Mouse (Mus musculus) spleen, adult 12 weeks (tissue): ENCODE data around the gene Ehhadh.
"Not testable (repeated sequence)": the region's sequence is repeated elsewhere in the genome, so short reads cannot be mapped to it uniquely, and the experiment has no call there.

Experiments
- DNase-seq: peaks from one replicate; pipeline ENCODE4 v3.0.0; 2022; ENCODE audit warnings: low spot score

The Ehhadh gene

DNA sequence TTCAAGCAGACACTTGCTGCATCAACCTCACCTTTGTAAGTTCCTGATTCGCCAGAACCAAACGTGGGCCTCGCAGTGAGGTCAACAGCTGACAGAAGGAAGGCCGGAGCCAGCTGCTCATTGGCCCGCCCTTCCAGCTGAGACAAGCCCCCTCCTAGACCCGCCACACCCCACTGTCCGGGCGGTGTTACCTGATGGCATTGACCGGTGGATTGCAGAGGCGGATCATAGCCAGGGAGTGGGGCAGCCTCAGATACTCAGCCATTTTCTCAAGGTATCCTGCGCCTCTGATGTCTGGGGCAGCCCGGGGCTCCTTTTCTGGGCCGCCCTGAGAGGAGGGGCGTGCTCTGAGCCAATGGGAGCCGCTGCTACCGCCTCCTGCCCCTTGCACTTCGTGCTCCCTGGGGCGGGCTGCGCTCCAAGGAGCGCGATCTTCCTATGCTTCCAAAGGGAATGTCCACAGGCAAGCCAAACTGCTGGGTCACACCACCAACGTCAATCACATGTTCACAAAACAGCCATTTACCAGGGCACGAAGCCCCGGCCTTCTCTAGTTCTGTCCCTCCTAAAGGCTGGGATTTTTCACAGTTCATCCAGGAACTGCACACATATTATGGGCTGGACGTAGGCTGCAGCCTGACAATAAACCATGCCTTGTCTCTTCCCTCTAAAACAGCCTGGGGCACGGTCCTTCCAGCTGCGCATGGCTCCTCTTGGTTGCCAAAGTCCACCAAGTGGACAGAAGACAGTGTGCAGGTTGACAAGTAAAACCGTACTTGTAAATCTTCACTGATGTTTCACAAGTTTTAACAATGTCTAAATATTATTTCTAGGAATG is at the start of gene Ehhadh:
Gene Ehhadh (minus strand): TSS at position 292 of the 838 bp plus-strand sequence.
- peak; percentile 40 for DNase-seq

DNA sequence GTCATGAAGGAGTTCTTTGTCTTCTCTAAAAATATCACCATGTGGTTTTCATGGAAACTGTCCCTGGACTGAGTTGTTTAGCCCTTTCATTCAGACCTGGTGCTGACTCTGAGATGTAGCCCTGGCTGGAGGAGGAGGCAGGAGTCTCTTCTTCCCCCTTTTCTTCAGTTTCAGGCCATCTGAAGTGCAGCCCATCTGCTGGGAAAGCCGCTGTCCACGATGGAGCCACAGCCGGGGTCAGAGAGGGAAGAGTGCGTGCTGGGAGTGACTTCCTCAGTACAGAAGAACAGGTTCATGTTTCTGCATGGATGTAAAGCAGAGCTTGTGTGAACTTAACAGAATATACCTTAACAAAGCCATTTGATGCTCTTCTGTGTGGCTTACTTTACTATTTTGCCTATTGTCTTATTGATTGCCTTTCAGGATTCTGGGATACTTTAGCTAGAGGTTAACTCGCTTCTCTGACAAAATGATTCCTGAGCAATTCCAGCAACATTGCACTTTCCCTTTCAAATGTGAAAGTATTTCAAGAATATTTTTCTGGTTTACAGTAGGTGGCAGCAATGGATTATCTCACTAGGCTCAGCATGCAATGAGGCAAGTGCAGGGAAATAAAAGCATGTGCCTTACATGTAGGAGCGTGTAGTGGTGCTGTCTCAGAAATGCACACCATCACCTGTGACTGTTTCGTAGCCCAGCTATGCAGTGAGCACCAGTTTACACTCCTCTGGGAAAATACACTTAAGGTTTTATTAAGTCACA is 48.9 kb upstream of the Ehhadh start:
- DNase-seq = no peak

DNA sequence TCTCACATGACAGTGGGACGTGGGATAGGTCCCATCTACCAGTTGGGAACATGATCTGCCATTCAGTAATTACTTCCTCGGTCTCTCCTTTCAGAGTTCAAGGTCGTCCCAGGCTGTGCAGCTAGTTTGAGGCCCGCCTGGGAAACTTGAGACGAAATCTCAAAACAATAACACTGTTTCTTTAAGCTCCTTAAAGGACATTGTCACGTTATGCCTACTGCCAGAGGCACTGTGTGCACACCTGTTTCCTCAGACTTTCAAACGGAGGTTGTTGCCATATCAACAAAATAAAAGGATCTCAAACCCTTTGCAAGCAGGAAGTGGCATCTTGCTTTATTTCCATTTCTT is 48.0 kb upstream of the Ehhadh start:
- DNase-seq = no peak

DNA sequence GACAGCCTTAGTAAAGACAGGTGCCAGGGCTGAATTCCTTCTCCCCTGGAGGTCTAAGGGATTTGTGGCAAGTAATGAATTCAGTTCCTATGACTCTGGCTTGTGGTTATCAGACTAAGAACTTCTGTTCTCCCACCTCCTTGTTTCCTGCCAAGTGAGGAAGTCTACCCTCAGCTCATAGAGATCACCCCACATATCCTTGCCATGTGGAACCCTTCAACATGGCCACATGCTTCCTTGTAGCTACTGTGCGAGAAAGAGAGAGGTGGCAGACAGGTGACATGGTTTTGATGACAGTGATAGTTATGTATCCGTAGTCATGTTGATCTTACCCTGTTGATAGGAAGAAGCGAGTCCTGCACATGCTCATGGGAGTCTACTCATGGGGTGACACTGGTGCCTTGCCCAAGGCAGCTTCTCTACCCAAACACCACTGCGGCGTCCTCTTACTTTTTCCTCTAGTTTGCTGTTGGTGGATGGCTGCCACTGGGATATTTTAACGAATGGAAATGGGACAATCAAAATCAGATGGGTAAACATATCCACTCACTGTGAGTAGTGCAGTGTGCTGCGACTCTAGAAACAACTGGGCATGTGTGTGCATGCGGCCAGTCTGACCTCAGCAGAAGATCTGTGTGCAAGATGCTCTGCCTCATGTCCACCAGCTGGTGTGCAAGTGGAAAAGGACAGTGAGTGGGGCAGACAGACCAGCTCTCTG is 47.4 kb upstream of the Ehhadh start:
- DNase-seq = no peak

DNA sequence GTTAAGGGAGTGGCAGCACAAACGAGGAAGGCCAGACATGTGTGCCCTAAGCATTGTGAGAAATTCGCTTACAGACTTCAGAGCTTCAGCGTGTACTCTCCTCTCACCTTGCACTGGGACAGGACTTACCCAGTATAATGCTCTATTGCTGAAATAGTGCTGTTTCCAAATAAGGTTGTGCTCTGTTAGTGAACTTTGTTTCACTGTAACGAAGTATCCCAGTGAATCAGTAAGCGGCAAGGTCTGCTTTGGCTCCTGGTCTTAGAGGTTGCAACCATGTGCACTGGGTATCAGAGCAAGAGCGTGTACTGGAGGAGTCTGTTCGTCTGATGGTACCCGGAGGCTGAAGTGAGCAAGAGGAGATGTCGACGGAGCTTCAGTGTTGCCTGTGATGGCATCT is 46.4 kb upstream of the Ehhadh start:
- no peak for DNase-seq

DNA sequence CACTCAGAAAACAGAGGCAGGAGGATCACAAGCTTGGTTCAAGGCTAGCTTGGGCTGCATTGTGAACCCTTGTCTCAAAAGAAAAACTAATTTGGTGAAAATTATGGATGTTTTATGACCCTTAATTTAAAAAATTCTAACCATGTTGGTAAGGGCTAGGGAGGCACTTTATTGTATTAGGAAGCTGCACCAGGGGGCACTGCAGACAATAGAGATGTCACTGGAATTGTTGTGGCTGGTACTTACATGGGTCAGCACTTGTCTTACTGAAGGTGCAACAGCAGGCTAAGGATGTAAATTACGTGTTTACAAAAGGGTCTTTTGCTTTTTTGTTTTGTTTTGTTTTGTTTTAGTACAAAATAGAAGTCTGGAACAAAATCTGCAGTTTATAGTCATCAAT is 45.9 kb upstream of the Ehhadh start:
- no peak for DNase-seq

DNA sequence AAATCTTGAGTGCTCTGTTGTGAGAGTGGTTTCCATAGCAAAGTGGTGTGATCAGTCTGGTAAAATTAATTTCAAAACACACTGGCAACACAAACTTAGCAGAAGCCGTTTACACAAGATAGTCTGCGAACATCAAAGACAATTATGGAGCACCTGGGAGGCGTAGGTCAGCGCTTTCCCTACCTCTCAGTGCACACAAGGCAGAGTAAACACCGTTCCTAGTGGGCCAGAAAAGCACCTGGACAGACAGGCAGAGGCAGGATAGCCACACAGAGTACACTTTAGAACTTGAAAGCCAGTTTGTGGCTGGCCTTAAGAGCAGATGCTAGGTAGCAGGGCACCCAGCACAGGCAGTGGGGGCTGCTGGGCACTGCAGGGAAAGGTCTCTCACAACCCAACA is 44.2 kb upstream of the Ehhadh start:
- DNase-seq = no peak

DNA sequence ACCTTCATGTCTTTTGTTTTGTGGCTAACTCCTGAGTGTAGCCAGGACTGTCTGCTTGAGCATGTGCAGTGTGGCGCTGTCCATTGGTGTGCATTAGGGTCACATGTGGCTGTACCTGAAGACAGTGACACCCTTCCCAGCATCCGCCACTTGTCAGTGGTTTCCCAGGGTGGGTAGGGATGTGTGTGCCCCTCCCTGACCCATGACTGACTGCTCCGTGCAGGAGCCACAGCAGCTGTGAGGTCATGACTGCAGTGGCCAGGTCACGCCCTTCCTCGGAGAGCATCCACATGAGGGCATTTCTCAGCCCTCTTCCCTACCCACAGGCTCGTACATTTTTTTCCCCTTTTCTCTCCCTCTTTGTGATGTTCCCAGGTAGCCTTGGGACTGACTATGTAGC is 43.2 kb upstream of the Ehhadh start:
- DNase-seq = no peak

DNA sequence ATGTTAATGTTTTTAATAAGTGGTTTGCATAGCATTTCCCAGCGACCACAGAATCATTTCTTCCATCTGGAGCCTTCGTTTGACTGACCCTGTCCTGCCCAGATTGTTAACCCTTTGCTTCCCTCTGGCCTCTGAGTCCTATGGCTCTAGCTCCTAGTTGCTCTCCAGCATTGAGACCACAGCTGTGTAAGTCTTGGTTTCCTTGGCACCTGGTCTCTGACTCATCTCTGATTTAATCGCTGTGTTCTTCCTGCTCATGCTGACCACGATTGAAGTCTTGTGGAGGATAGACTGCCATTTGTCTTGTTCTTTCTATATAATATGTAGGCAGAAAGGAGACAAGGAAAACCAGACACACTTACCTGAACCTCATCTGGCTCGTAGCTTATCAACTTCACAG is 42.1 kb upstream of the Ehhadh start:
- no peak for DNase-seq

DNA sequence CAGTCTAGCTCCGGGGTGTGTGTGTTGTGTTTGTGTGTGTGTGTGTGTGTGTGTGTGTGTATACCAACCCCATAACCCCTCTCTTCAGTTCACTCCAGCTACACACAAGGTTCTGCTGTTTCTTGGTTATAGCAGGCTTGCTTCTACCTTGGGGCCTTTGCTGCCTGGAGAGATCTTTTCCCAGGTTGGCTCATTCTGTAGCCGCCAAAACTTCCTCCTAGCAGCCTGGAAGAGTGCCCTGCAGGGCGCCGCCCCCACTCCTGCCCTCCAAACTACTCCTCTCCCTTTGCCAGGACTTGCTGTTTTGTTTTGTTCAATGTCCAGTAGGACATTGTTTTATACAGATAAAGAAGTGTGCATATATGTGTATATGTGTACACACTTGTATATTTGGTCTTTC is 40.0 kb upstream of the Ehhadh start:
- DNase-seq = no peak

DNA sequence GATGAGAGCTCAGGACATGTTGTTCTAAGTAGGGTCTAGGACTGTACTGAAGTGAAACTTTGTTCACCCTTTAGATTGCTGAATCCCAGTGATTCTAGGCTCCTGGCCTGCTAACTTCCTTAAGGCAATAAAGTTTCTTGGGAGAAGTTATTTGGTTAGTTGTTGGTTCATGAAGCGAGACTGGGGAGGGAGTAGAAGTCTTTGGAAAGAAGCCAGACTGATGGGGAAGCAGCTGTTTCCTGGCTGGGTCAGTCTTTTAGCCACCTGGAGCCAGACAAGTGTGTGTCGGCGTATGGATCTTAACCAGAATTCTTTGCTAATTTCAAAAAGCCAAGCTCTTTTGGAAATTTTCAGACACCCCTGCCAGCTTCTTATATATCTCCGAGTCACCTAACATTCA is 39.5 kb upstream of the Ehhadh start:
- no peak for DNase-seq

DNA sequence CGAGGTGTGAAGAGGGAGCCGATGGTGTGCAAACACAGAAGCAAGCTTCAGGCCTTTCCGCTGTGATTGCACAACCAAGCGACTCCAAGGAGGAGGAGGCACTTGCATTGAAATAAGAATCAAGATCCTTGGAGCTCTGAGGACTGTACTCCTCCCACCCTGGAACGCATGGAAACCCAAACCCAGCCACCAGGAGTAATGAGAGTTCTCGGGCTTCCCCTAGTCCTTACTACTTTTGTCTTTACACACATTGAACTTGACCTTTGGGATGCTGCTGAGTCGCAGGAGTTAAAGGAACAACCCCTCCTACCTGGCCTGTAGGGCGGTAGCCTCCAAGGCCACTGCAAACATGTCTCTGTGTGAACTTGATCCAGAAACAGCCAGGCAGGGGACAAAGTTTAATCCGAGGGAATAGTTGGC is 38.0 kb upstream of the Ehhadh start:
- DNase-seq = no peak

DNA sequence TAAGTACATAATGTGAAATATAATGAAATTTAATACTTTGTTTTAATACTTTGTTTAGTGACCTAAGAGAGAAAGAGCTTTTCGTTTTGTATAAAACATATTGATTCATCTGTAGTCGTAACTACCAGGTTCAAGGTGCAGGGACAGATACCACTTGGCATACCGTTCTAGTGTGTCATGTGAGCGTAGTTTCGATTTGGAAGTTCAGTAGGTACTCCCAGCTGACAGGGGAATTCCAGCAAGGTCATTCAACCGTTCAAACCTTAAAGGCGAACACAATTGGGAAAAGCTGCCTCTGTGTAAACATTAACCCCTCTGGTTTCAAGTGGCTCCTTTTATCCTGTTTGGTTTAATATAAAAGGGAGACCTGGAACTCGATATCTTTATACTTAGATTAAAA is 31.0 kb upstream of the Ehhadh start:
- no peak for DNase-seq

DNA sequence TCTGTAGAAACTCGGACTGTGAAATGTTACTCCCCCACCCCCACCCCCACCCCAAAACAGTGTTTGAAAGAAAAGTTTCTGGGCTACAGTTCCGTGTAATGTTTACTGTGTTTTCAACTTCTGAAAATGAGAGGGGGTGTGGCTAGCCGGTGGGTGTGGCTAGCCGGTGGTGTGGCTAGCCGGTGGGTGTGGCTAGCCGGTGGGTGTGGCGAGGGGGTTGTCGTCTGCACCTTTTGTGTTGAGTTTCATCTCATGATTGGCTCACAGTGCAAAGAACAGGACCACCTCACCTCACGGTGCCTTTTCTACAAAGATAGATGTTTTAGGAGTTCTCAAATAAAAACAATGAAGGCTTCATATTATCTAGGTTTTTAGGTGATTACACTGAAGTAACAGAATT is 30.5 kb upstream of the Ehhadh start:
- DNase-seq = peak; percentile 32

DNA sequence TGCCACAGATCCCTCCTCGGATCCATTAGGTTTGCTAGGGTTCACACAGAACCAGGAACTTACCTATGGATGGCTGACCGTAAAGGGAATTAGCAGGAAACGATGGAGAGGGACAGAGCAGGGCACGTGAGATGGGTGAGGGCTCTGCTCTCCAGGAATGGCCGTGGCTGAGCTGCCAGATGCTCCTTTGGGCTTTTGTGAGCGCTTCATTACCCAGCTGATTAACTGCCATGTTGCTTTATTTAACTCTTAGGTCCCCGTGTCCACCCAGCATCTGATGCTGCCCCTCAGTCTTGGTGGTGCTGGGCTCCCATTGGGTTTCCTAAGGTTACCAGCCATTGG is 28.0 kb upstream of the Ehhadh start:
- no peak for DNase-seq

DNA sequence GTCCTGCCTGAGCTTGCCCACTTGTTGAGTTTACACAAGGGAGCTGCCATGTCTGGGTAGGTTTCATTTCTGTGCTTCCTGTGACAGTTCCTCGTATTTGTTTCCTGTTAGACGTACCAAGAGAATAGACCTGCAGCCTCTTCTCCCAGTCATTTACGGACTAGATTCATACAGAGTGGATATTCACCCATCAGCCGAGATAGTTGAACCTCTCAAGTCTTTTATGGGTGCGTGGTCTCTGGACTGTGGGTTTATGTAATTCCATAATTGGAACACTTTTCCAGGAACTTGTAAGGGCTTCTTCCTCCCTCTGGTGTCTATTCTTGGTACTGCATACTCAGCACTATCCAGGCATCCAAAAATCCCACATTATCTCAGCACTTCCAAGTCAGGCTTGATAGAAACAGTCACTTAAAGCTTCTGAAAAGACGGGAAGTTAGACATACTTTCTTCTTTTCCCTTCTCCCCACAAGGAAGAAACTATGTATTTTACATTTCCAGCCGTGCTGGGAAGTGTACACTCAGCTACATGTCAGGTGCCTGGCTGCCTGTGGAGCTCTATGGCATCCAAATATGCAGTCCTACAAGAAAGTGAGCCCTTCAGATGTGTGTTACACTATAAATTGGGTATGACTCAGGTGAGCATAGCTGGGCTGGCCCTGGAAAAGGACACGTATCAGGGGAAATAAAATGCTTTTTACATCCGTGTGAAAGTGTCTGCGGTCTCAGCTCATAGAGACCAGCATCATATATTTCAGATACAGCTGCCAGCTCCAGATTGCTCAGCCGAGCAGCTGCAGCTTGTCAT is 27.5 kb upstream of the Ehhadh start:
- no peak for DNase-seq

DNA sequence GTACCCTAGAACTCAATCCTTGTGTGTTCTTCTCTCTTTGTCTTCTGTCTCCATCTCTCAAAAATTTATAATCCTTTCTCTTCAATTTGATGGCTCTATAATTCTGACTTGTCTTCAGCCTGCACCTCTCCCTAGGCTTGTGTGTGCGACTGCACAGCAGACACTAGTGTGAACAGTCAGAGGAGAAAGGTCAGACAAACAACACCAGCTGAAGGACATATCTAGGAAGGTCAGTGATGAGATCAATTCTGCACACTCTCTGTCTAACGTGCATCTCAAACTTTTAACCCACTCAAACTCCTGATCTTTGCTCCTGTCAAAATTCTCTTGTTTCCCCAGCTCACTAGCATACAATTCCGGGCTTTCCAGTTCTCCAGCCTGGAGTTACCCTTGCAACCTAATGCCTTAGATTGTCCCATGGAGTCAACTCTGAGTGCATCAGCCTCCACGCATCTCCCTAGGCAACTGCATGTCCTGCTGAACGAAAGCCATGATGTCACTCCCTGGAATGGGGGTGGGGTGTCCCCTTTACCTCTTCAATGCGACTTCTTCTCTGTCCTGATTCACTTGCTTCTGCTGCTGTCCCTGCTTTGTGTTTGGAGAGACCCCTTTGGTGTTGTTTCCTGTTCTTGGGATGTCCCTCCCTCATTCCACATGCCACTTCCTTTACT is 25.7 kb upstream of the Ehhadh start:
- no peak for DNase-seq

DNA sequence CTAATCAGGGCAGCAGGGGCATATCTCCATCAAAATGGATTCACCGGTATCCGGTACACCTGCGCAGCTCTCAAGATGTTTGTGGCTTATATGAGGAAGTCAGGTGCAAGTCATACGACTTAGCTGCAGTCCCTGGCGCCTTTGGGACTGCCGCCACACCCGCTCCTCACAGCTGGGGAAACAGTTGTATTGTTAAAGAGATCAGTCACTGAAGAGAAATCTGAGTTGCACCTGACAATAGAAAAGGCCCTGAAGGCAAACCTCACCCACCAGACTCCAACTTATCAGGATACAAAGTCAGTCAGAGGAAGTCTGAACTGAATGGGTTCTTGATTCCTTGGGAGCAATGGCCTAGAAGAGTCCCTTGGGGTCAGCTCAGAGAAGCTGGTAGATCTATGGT is 20.2 kb upstream of the Ehhadh start:
- not testable (repeated sequence) for DNase-seq

DNA sequence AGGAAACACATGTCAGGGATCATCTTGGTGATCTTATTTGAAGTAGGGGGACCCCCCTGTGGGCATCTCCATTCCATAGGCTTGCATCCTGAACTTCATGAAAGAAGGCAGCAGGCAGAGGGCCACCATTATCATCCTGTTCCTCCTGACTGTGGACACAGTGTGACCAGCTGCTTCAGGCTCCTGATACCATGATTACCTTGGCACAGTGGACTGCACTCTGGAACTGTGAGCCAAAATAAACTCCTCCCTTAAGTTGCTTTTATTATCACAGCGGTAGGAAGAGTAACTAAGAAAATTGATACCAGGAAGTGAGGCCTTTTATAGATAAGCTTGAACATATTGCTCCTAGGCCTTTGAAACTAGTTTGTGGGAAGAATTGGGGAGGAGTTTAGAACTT is 19.3 kb upstream of the Ehhadh start:
- no peak for DNase-seq

DNA sequence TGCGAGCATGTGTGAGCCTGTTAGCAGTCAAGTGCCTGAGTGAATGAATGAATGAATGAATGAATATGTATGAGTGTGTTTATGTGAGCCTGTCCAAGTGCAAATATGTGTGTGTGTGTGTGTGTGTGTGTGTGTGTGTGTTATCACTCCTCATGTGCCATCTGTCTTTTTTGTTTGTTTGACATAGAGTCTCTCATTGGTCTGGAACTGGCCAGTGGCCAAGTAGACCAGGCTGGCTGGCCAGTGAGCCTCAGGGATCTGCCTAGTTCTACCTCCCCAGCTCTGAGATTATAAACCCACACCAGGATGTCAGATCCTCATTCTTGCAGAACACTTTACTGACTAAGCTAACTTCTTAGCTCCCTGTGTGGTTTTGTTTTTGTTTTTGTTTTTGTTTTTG is 16.7 kb upstream of the Ehhadh start:
- DNase-seq = no peak

DNA sequence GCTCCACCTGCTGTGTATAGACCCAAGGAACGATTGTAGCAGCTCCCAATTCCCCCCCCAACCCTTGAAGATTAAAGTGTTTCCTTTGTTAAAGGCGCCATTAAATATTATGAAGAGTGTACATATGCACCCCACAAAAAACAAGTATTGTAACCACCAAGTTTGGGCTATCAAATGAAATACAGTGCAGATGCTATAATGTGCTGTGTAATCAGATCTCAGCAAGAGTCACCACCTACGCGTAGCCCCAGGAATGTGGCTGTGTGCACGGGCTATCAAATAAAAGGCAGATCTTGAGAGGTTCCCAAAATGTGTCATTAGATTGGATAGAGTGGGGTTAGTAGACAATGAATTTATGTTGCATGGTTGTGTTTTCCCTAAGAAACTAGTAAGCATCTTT is 7.5 kb upstream of the Ehhadh start:
- DNase-seq = no peak

DNA sequence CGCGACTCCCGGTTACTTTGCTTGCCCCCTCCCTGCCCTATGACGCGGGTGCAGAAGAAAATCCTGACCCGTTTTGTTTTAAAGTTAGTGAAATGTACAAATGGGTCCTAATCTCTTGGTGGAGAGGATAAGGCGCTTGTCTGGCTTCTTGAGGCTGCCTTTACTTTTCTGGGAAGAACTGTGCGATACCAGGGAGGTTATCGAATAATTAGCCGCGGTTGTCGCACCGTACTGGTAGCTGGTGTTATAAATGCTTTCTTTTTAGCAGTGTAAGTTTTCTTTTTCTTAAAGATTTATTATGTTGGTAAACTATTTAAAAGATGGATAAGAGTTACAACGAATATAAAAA is 7.1 kb upstream of the Ehhadh start:
- no peak for DNase-seq
